Mouse (Mus musculus) ES-E14 (cell line): ENCODE results near the gene Ppp1r9b. TPM values are rescaled to one million over a fixed set of nuclear protein-coding genes. Genes with fewer than 3 reads are reported as not detected.

Experiments
- DNase-seq: peaks from one replicate; pipeline ENCODE4 v3.0.0-alpha.2; 2013; ENCODE audit warnings: low read depth, low spot score
- H3K27ac ChIP-seq: 2 replicates; pipeline ENCODE4 v1.5.1; 2012; ENCODE audit warnings: low read depth, mild to moderate bottlenecking, low read length, moderate library complexity, mixed read lengths; ENCODE audit not compliant: poor library complexity, insufficient read depth, severe bottlenecking
- H3K36me3 ChIP-seq: 2 replicates; pipeline ENCODE4 v1.6.1; 2012; ENCODE audit warnings: mild to moderate bottlenecking, low read length, moderate library complexity, mixed read lengths; ENCODE audit not compliant: control insufficient read depth, poor library complexity, insufficient read depth, severe bottlenecking
- H3K4me1 ChIP-seq, 2 experiments: fragments of 150-350 bp in 1 of 2; sonication (generic) in 1 of 2; 2 replicates each; pipeline ENCODE4 v1.6.1; 2012; ENCODE audit warnings: low read length in 2 of 2, mild to moderate bottlenecking in 1 of 2, mixed read lengths in 1 of 2; ENCODE audit not compliant: control insufficient read depth in 2 of 2, insufficient read depth in 2 of 2, poor library complexity in 1 of 2
- H3K4me3 ChIP-seq, 2 experiments: fragments of 150-350 bp in 1 of 2; sonication (generic) in 1 of 2; 2 replicates each; pipeline ENCODE4 v1.5.1; 2012; ENCODE audit warnings: low read length in 2 of 2, low read depth in 1 of 2, mild to moderate bottlenecking in 1 of 2, mixed read lengths in 1 of 2; ENCODE audit not compliant: insufficient read depth in 1 of 2, poor library complexity in 1 of 2, severe bottlenecking in 1 of 2
- H3K9ac ChIP-seq: 2 replicates; pipeline ENCODE4 v1.6.1; 2012; ENCODE audit warnings: low read depth, mild to moderate bottlenecking, low read length, mixed read lengths; ENCODE audit not compliant: poor library complexity, insufficient read depth, severe bottlenecking
- H3K9me3 ChIP-seq: fragments of 150-350 bp; sonication (generic); 2 replicates; pipeline ENCODE4 v1.6.1; 2012; ENCODE audit warnings: low read depth, mild to moderate bottlenecking, low read length; ENCODE audit not compliant: control insufficient read depth, insufficient read depth
- CHD2 ChIP-seq: IDR thresholded peaks from 2 replicates; pipeline ENCODE4 v1.6.1; 2014; ENCODE audit warnings: mild to moderate bottlenecking, low read depth, low read length, inconsistent platforms
- HCFC1 ChIP-seq: IDR thresholded peaks from 2 replicates; pipeline ENCODE4 v1.6.1; 2012; ENCODE audit warnings: low read length, inconsistent platforms, borderline replicate concordance; ENCODE audit not compliant: insufficient read depth
- MAFK ChIP-seq: IDR thresholded peaks from 2 replicates; pipeline ENCODE4 v1.6.1; 2014; ENCODE audit warnings: mild to moderate bottlenecking, low read depth, low read length, inconsistent platforms; ENCODE audit not compliant: insufficient read depth
- ZC3H11A ChIP-seq: IDR thresholded peaks from 2 replicates; pipeline ENCODE4 v1.6.1; 2012; ENCODE audit warnings: low read depth, mild to moderate bottlenecking, inconsistent platforms, low read length, borderline replicate concordance
- ZNF384 ChIP-seq: IDR thresholded peaks from 2 replicates; pipeline ENCODE4 v1.6.1; 2012; ENCODE audit warnings: low read depth, low read length, inconsistent platforms
- in situ Hi-C, 2 experiments: fragments of 600-800 bp; cut with MboI; formaldehyde crosslinking; loops; one replicate each; pipeline ENCODE4 v1.15.1; 2025; ENCODE audit warnings: low sequenced_read_pairs in 2 of 2, inconsistent platforms in 1 of 2; ENCODE audit not compliant: unreplicated experiment in 2 of 2
- total RNA-seq: library from RNA; depleted of rRNA; stranded (reverse); fragments of 300-350 nt; gene quantifications from 2 replicates; pipeline ENCODE4 v1.2.3, GENCODE M21; 2012

Ppp1r9b gene
- total RNA-seq, 1 experiment = 29.5 TPM

DNA sequence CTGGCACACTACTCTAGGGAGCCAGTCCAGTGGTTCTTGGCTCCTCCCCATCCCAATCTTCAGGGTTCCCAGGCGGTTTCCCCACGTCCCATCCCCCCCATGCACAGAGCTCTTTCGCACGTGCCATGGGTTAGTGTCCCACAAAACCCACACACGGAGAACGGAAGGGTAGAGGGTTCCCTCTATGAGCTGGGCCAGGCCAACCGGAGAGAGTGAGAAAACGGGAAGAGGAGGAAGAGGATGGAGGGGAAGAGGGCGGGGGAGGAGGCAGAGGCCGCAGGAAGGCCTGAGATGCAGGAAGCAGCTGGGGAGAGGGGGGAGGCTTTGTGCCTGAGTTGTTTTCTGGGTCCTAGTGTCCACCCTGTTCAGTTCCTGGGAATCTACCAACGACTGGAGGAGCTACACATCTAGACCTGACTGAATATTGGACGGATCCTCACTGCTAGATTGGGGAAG lies 1.2 kb upstream of the Ppp1r9b start:
- peak overlapping the region; percentile 75 to 88 for H3K4me3 ChIP-seq
- no peaks in the 10 kb centered on the region for H3K9me3 ChIP-seq
- peak overlapping the region; percentile 84 for H3K9ac ChIP-seq
- H3K4me1 ChIP-seq = peaks cover 3 to 39% of the 10 kb centered on the region in 2 experiments; a peak in 3 of 4 replicates
- peak; percentile 75 for DNase-seq
- in situ Hi-C loops = no loop called here
- no peaks in the 10 kb centered on the region; the same call in 1 of the 2 replicates for H3K36me3 ChIP-seq
- TF ChIP-seq ZC3H11A = no peak
- TF ChIP-seq HCFC1 = 0 out of 2 replicates have a peak, but pooled peaks have one; percentile 32
- peak overlapping the region; percentile 82 for H3K27ac ChIP-seq

DNA sequence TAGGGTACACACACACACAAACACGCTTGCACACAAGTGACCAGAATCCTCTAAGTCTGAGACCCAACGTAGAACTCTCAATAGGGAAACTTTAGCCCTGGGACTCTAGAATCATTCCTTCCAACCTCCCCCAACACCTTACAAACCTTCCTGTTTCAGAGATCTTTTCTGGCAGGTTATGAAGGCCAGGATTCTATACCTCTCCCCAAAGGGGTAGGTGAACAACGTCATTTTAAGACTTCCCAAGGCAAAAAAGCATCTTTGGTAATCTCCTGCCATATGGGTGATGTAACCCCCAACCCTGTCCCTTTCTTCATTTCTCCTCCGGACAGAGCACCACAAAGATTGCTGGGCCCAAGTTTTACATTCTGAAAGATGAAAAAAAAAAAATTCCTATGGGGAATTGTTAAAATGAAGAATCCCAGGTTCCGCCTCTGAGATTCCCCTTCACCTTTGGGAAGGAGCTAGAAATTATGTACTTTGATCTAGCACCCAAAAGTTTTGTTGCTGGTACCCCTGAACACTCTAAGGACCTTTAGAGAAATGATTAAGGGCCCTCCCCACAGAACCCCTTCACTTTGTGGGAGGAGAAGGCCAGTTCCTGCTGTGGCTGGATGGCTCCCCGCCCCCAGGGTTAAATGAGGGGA lies 610 bp upstream of the Ppp1r9b start:
- TF ChIP-seq HCFC1 (no peak), MAFK (no peak), CHD2 (no peak), ZNF384 (no peak), ZC3H11A (no peak)
- in situ Hi-C loops = no loop called here
- no peak for DNase-seq
- Histone ChIP-seq H3K27ac (peak overlapping the region; percentile 53; the same call in 1 of the 2 replicates), H3K4me1 (peaks cover 3 to 39% of the 10 kb centered on the region in 2 experiments; a peak in 3 of 4 replicates), H3K4me3 (peak overlapping the region; percentile 81 to 89), H3K9me3 (no peaks in the 10 kb centered on the region), H3K9ac (peak overlapping the region; percentile 71; the same call in 1 of the 2 replicates), H3K36me3 (no peaks in the 10 kb centered on the region; the same call in 1 of the 2 replicates)

GRCm38 (mm10) chr11:94991641-94992479 lies 1.0 kb downstream of the Ppp1r9b start:
- H3K27ac ChIP-seq = no peak overlapping the region
- peak overlapping the region; percentile 79 for H3K9ac ChIP-seq
- H3K36me3 ChIP-seq = peaks cover 7% of the 10 kb centered on the region; the same call in 1 of the 2 replicates
- H3K4me1 ChIP-seq = peaks cover 3 to 32% of the 10 kb centered on the region in 2 experiments; a peak in 3 of 4 replicates
- TF ChIP-seq ZNF384 (no peak), CHD2 (no peak), HCFC1 (no peak), MAFK (no peak), ZC3H11A (no peak)
- H3K4me3 ChIP-seq = peak overlapping the region; percentile 81 to 89
- no peaks in the 10 kb centered on the region for H3K9me3 ChIP-seq
- no peak for DNase-seq
- in situ Hi-C loops = no loop called here

DNA sequence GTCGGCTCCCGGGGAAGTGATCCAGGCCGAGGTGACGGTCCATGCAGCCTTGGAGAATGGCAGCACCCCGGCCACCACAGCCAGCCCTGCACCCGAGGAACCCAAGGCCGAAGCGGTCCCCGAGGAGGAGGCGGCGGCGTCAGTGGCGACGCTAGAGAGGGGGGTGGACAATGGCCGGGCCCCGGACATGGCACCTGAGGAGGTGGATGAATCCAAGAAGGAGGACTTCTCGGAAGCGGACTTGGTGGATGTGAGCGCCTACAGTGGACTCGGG lies 1.6 kb downstream of the Ppp1r9b start:
- no peak for DNase-seq
- Histone ChIP-seq H3K27ac (no peak overlapping the region), H3K9me3 (no peaks in the 10 kb centered on the region), H3K36me3 (peaks cover 9% of the 10 kb centered on the region; the same call in 1 of the 2 replicates), H3K4me3 (peak overlapping the region; percentile 81 to 89), H3K9ac (peak overlapping the region; percentile 79), H3K4me1 (peaks cover 3 to 28% of the 10 kb centered on the region in 2 experiments; a peak in 3 of 4 replicates)
- in situ Hi-C loops = no loop called here
- TF ChIP-seq MAFK (no peak), ZNF384 (no peak), HCFC1 (no peak), ZC3H11A (no peak), CHD2 (no peak)
